20 mouse cellular contexts compared by ENCODE assay signal in the genomic region with DNA sequence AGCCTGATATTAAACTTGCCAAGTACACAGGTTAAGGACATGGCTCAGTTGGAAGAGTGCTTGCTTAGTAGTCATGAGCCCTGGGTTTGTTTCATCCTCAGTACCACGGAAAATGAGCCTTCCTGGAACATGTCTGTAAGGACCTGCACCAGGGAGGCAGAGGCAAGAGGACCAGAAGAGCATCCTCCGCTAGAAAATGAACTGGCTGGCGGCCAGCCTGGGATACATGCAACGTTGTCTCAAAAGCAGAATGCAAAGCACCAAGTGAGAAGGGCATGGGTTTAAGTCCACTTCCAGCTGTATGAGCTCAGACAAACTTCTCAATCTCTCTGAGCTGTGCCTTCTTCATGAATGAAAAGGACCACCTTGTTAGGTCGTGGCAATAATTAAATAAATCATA. TPM values are rescaled to one million over a fixed set of nuclear protein-coding genes. Genes with fewer than 3 reads are reported as not detected.
DNase-seq lines count a peak whose midpoint lies in the region; ATAC-seq and TF ChIP-seq lines count a peak whose summit lies in the region.
"Had no signal": no experiment of that assay in that cellular context is flagged by ENCODE, and none has a peak within 500 bp of the region (broad histone marks: within the 10 kb centered on the region; RNA-seq: fewer than 3 reads in every experiment).

No protein-coding gene starts in this region.

- H3K4me1 ChIP-seq in heart, adult 2 months (ENCODE audit: control insufficient read depth, insufficient read depth, low read length), result peaks cover 13% of the 10 kb centered on the region
- peaks cover 87% of the 10 kb centered on the region for H3K4me1 ChIP-seq in embryonic facial prominence, embryonic 10.5 days
- peaks cover 72% of the 10 kb centered on the region for H3K4me1 ChIP-seq in embryonic facial prominence, embryonic 13.5 days
- H3K4me1 ChIP-seq in stomach, embryonic 16.5 days (ENCODE audit: control insufficient read depth, insufficient read depth, low read length), result peaks cover 30% of the 10 kb centered on the region

- H3K27ac ChIP-seq in heart, adult 2 months, result no peak overlapping the region
- peak overlapping the region; percentile 10 for H3K27ac ChIP-seq in embryonic facial prominence, embryonic 10.5 days (replicated peaks)
- 0 out of 2 replicates have a peak overlapping the region, but pooled peaks have one; percentile 53 for H3K27ac ChIP-seq in embryonic facial prominence, embryonic 13.5 days
- no peak overlapping the region for H3K27ac ChIP-seq in stomach, embryonic 16.5 days (ENCODE audit: low read length)
- H3K27ac ChIP-seq: embryonic facial prominence, embryonic 15.5 days; gastrocnemius, adult 2 months; hindbrain, embryonic 14.5 days had no signal

- no peak for ATAC-seq in embryonic facial prominence, embryonic 13.5 days (ENCODE audit: insufficient number of reproducible peaks, insufficient read depth, low FRiP score, low TSS enrichment, low read depth)
- ATAC-seq in stomach, embryonic 16.5 days (ENCODE audit: insufficient read depth, low FRiP score), result no peak
- ATAC-seq: forebrain, embryonic 14.5 days; intestine, embryonic 16.5 days had no signal

- TF ChIP-seq CTCF in heart, adult 2 months (IDR thresholded peaks at IDR 0.05), result no peak

- H3K27me3 ChIP-seq in heart, adult 2 months (ENCODE audit: control insufficient read depth, insufficient read depth, low read length), result no peaks in the 10 kb centered on the region
- H3K27me3 ChIP-seq in embryonic facial prominence, embryonic 10.5 days (replicated peaks; ENCODE audit: low read depth, poor library complexity, severe bottlenecking), result no peaks in the 10 kb centered on the region
- H3K27me3 ChIP-seq in embryonic facial prominence, embryonic 13.5 days, result no peaks in the 10 kb centered on the region
- H3K27me3 ChIP-seq in stomach, embryonic 16.5 days (ENCODE audit: control insufficient read depth, insufficient read depth, low read length), result no peaks in the 10 kb centered on the region
- H3K27me3 ChIP-seq: embryonic facial prominence, embryonic 15.5 days had no signal

- intact Hi-C loops in heart, adult 2 months (cut with DNase I), result loop anchor here (5.0 kb wide), 2 partner anchors 47 to 68 kb away; partner anchors contain the start of gene Arhgap28

- H3K4me2 ChIP-seq in embryonic facial prominence, embryonic 13.5 days, result no peak overlapping the region
- H3K4me2 ChIP-seq in stomach, embryonic 16.5 days (ENCODE audit: low read depth, low read length), result peak overlapping the region; percentile 3; the same call in 1 of the 2 replicates
- H3K4me2 ChIP-seq: embryonic facial prominence, embryonic 15.5 days; hindbrain, embryonic 14.5 days had no signal

- DNase-seq in heart, adult 11 months, result peak; percentile 80
- DNase-seq in heart, adult 2 months, result no peak
- no peak for DNase-seq in embryonic facial prominence, embryonic 10.5 days (ENCODE audit: low spot score)
- no peak for DNase-seq in cerebellum, adult 8-10 months
- DNase-seq in left cerebral cortex, adult 8-10 months (ENCODE audit: low spot score in 2 of 2), result no peak
- DNase-seq: adrenal gland, postnatal 10 days; cerebellum, adult 11-12 months; gastrocnemius, adult 2 months; gastrocnemius, postnatal 25 days; heart, postnatal 10 days; heart, postnatal 4 days had no signal

- no peaks in the 10 kb centered on the region for H3K79me2 ChIP-seq in heart, adult 2 months (replicated peaks; ENCODE audit: control insufficient read depth, insufficient read depth, low read length)

- H3K9me3 ChIP-seq in embryonic facial prominence, embryonic 10.5 days, result no peaks in the 10 kb centered on the region
- H3K9me3 ChIP-seq in embryonic facial prominence, embryonic 13.5 days, result no peaks in the 10 kb centered on the region
- H3K9me3 ChIP-seq in stomach, embryonic 16.5 days (replicated peaks; ENCODE audit: control insufficient read depth, low read length), result no peaks in the 10 kb centered on the region
- H3K9me3 ChIP-seq: embryonic facial prominence, embryonic 15.5 days; forebrain, embryonic 10.5 days; heart, embryonic 10.5 days had no signal

- peaks cover 3% of the 10 kb centered on the region; the same call in 1 of the 2 replicates for H3K36me3 ChIP-seq in heart, adult 2 months (ENCODE audit: control insufficient read depth, insufficient read depth, low read length)
- no peaks in the 10 kb centered on the region for H3K36me3 ChIP-seq in embryonic facial prominence, embryonic 10.5 days (replicated peaks)
- no peaks in the 10 kb centered on the region for H3K36me3 ChIP-seq in embryonic facial prominence, embryonic 13.5 days
- no peaks in the 10 kb centered on the region for H3K36me3 ChIP-seq in stomach, embryonic 16.5 days (ENCODE audit: control insufficient read depth, insufficient read depth, low read length)
- H3K36me3 ChIP-seq: embryonic facial prominence, embryonic 15.5 days; forebrain, embryonic 10.5 days; heart, embryonic 10.5 days had no signal

- no peak for TF ChIP-seq POLR2A in heart, adult 2 months (IDR thresholded peaks at IDR 0.05; ENCODE audit: insufficient read depth, low read depth, low read length)

- no peak for TF ChIP-seq EP300 in heart, adult 2 months (IDR thresholded peaks at IDR 0.05; ENCODE audit: insufficient read depth, low read depth, low read length)

- no peak overlapping the region for H3K9ac ChIP-seq in heart, adult 2 months (ENCODE audit: low read depth, low read length)
- no peak overlapping the region for H3K9ac ChIP-seq in embryonic facial prominence, embryonic 13.5 days
- no peak overlapping the region for H3K9ac ChIP-seq in stomach, embryonic 16.5 days (ENCODE audit: low read length)
- H3K9ac ChIP-seq: embryonic facial prominence, embryonic 15.5 days; hindbrain, embryonic 14.5 days had no signal

- 70% methylated on average over 5 of the region's 5 CpGs for WGBS in heart, adult 2 months
- 83% methylated on average over 5 of the region's 5 CpGs for WGBS in embryonic facial prominence, embryonic 10.5 days
- 68% methylated on average over 5 of the region's 5 CpGs for WGBS in embryonic facial prominence, embryonic 13.5 days
- WGBS in stomach, embryonic 16.5 days, result 47% methylated on average over 5 of the region's 5 CpGs

- H3K4me3 ChIP-seq in heart, adult 2 months, result no peak overlapping the region
- H3K4me3 ChIP-seq in embryonic facial prominence, embryonic 10.5 days, result peak overlapping the region; percentile 36
- no peak overlapping the region for H3K4me3 ChIP-seq in embryonic facial prominence, embryonic 13.5 days
- 0 out of 2 replicates have a peak overlapping the region, but pooled peaks have one; percentile 1 for H3K4me3 ChIP-seq in stomach, embryonic 16.5 days (replicated peaks; ENCODE audit: low read length)
- H3K4me3 ChIP-seq: embryonic facial prominence, embryonic 15.5 days; erythroblast, embryonic 14.5 days; forebrain, embryonic 10.5 days; gastrocnemius, adult 2 months; heart, embryonic 10.5 days had no signal

RNA-seq across cellular contexts. Expression of gene Arhgap28, which starts 49.0 kb away (rescaled TPM):
- 1 to 10 TPM; 1.6 to 2.5 TPM for total RNA-seq in heart, adult 2 months (2021)
- 1.9 and 3.3 TPM in 2 replicates for polyA plus RNA-seq in heart, adult 2 months (2012; rRNA removed)
- polyA plus RNA-seq in embryonic facial prominence, embryonic 10.5 days (2016; fragmentation: Nextera tagmentation; extraction: Ambion mirVana), result 55.7 and 57.5 TPM in 2 replicates
- 56.6 and 68.0 TPM in 2 replicates for polyA plus RNA-seq in embryonic facial prominence, embryonic 13.5 days (2015; fragmentation: Nextera tagmentation; extraction: Ambion mirVana)
- polyA plus RNA-seq in stomach, embryonic 16.5 days (2015; fragmentation: Nextera tagmentation; extraction: Ambion mirVana), result 26.1 and 26.7 TPM in 2 replicates
- total RNA-seq in left cerebral cortex, adult 8-10 months (2022), result under 1 TPM; 0.51 to 0.68 (median 0.62) TPM
- polyA plus RNA-seq: erythroblast, embryonic 14.5 days had no signal

Comparison
In these comparisons a context has a peak if more than half of its experiments do, and no peak if none do; other contexts are left out.
1. H3K4me3 ChIP-seq: peak in embryonic facial prominence, embryonic 10.5 days (single experiment) and stomach, embryonic 16.5 days (single experiment); none in heart, adult 2 months (single experiment) and embryonic facial prominence, embryonic 13.5 days (single experiment).
2. H3K27ac ChIP-seq: peak in embryonic facial prominence, embryonic 10.5 days (single experiment) and embryonic facial prominence, embryonic 13.5 days (single experiment); none in heart, adult 2 months (single experiment) and stomach, embryonic 16.5 days (single experiment).